Mouse (Mus musculus) embryonic facial prominence, embryonic 13.5 days (tissue): ENCODE measurements around the gene Wdr82. TPM values are rescaled to one million over a fixed set of nuclear protein-coding genes. Genes with fewer than 3 reads are reported as not detected.

Source experiments
- ATAC-seq: fragments of 200-750 bp; cut with Nextera tagmentation; 2 replicates; pipeline ENCODE4 v1.8.0; 2017; ENCODE audit warnings: low read depth; ENCODE audit not compliant: insufficient number of reproducible peaks, insufficient read depth, low FRiP score, low TSS enrichment
- H3K27ac ChIP-seq: fragments of 300-500 bp; sonication (generic); 2 replicates; pipeline ENCODE4 v1.5.1; 2015; ENCODE audit warnings: moderate library complexity, mild to moderate bottlenecking, inconsistent platforms
- H3K27me3 ChIP-seq: fragments of 300-500 bp; sonication (generic); 2 replicates; pipeline ENCODE4 v1.6.1; 2015; ENCODE audit warnings: mild to moderate bottlenecking, inconsistent platforms
- H3K36me3 ChIP-seq: fragments of 300-500 bp; sonication (generic); 2 replicates; pipeline ENCODE4 v1.6.1; 2015; ENCODE audit warnings: mild to moderate bottlenecking, inconsistent platforms
- H3K4me1 ChIP-seq: fragments of 300-500 bp; sonication (generic); 2 replicates; pipeline ENCODE4 v1.6.1; 2015; ENCODE audit warnings: inconsistent platforms
- H3K4me2 ChIP-seq: fragments of 300-500 bp; sonication (generic); 2 replicates; pipeline ENCODE4 v1.6.1; 2015; ENCODE audit warnings: moderate library complexity, mild to moderate bottlenecking, inconsistent platforms
- H3K4me3 ChIP-seq: fragments of 300-500 bp; sonication (generic); 2 replicates; pipeline ENCODE4 v1.5.1; 2015; ENCODE audit warnings: mild to moderate bottlenecking, inconsistent platforms
- H3K9ac ChIP-seq: fragments of 300-500 bp; sonication (generic); 2 replicates; pipeline ENCODE4 v1.6.1; 2015; ENCODE audit warnings: mild to moderate bottlenecking, inconsistent platforms
- H3K9me3 ChIP-seq: fragments of 300-500 bp; sonication (generic); 2 replicates; pipeline ENCODE4 v1.6.1; 2016; ENCODE audit warnings: inconsistent platforms
- WGBS: fragments of 180-500 bp; shearing (Covaris S2); methylation state at CpG from one replicate; pipeline ENCODE4 v1.1.7; 2015; ENCODE audit warnings: mixed read lengths; 5-methylcytosine and 5-hydroxymethylcytosine counted together
- polyA plus RNA-seq: library from polyadenylated mRNA; unstranded; fragments of >200 nt; fragmentation: Nextera tagmentation; extraction: Ambion mirVana; gene quantifications from 2 replicates; pipeline ENCODE4 v1.2.1, GENCODE M21; 2015

Wdr82 gene
- polyA plus RNA-seq, 1 experiment from 2014 or later: 28.4 TPM

GRCm38 (mm10) chr9:106230051-106230733, 59.5 kb downstream of the Wdr82 start:
- H3K27ac ChIP-seq: no peak overlapping the region
- peaks cover 15% of the 10 kb centered on the region for H3K27me3 ChIP-seq
- no peak overlapping the region for H3K4me3 ChIP-seq
- no peaks in the 10 kb centered on the region for H3K9me3 ChIP-seq
- H3K9ac ChIP-seq: no peak overlapping the region
- 61% methylated on average over 9 of the region's 9 CpGs for WGBS
- ATAC-seq: no peak
- no peak overlapping the region for H3K4me2 ChIP-seq
- H3K4me1 ChIP-seq: peaks cover 10% of the 10 kb centered on the region
- peaks cover 35% of the 10 kb centered on the region for H3K36me3 ChIP-seq

DNA sequence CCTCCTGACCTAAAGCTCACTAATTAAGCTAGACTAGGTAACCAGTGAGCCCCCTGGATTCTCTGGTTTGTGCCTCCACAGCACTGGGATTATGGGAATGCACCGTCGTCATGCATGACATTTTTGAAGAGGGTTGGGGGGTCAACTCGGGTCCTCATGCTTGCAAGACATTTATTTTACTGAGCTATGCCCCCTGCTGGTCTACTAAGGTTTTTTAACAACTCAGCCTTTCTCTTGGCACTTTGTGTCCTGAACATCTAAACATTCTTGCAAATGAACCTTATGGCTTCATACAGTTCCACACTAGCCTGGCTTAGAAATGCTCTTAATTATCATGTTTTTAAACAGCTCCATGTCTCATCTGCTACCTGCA, 60.0 kb downstream of the Wdr82 start:
- Histone ChIP-seq H3K27ac (no peak overlapping the region), H3K9ac (no peak overlapping the region), H3K4me1 (peaks cover 9% of the 10 kb centered on the region), H3K27me3 (peaks cover 9% of the 10 kb centered on the region), H3K9me3 (no peaks in the 10 kb centered on the region), H3K36me3 (peaks cover 41% of the 10 kb centered on the region), H3K4me3 (no peak overlapping the region), H3K4me2 (no peak overlapping the region)
- 40% methylated on average over 3 of the region's 3 CpGs for WGBS
- ATAC-seq: no peak

GRCm38 (mm10) chr9:106231220-106231619, 60.5 kb downstream of the Wdr82 start:
- H3K4me3 ChIP-seq: no peak overlapping the region
- no peak overlapping the region for H3K4me2 ChIP-seq
- peaks cover 4% of the 10 kb centered on the region for H3K4me1 ChIP-seq
- WGBS: 84% methylated on average over 7 of the region's 7 CpGs
- no peak for ATAC-seq
- H3K36me3 ChIP-seq: peaks cover 46% of the 10 kb centered on the region
- no peak overlapping the region for H3K9ac ChIP-seq
- no peak overlapping the region for H3K27ac ChIP-seq
- peaks cover 4% of the 10 kb centered on the region for H3K27me3 ChIP-seq
- H3K9me3 ChIP-seq: no peaks in the 10 kb centered on the region

GRCm38 (mm10) chr9:106231816-106232215, 61.1 kb downstream of the Wdr82 start:
- Histone ChIP-seq H3K9me3 (no peaks in the 10 kb centered on the region), H3K4me1 (no peaks in the 10 kb centered on the region; the same call in 1 of the 2 replicates), H3K27ac (no peak overlapping the region), H3K27me3 (no peaks in the 10 kb centered on the region), H3K4me3 (no peak overlapping the region), H3K9ac (no peak overlapping the region), H3K4me2 (no peak overlapping the region), H3K36me3 (peaks cover 52% of the 10 kb centered on the region)
- WGBS: 86% methylated on average over 4 of the region's 4 CpGs
- ATAC-seq: no peak

- WGBS: 88% methylated on average over 3 of the region's 3 CpGs
Observed at GRCm38 (mm10) chr9:106232956-106233355, 62.2 kb downstream of the Wdr82 start.

GRCm38 (mm10) chr9:106233953-106234352, 63.2 kb downstream of the Wdr82 start:
- no peaks in the 10 kb centered on the region; the same call in 1 of the 2 replicates for H3K4me1 ChIP-seq
- H3K9ac ChIP-seq: no peak overlapping the region
- 83% methylated on average over 6 of the region's 6 CpGs for WGBS
- no peaks in the 10 kb centered on the region for H3K27me3 ChIP-seq
- H3K4me3 ChIP-seq: no peak overlapping the region
- no peak for ATAC-seq
- H3K27ac ChIP-seq: no peak overlapping the region
- no peak overlapping the region for H3K4me2 ChIP-seq
- peaks cover 73% of the 10 kb centered on the region for H3K36me3 ChIP-seq
- no peaks in the 10 kb centered on the region for H3K9me3 ChIP-seq

More at GRCm38 (mm10) chr9:106232956-106233355, 62.2 kb downstream of the Wdr82 start:
- peaks cover 63% of the 10 kb centered on the region for H3K36me3 ChIP-seq
- H3K9me3 ChIP-seq: no peaks in the 10 kb centered on the region
- no peak for ATAC-seq
- no peak overlapping the region for H3K4me2 ChIP-seq
- H3K27me3 ChIP-seq: no peaks in the 10 kb centered on the region
- H3K4me1 ChIP-seq: no peaks in the 10 kb centered on the region; the same call in 1 of the 2 replicates
- no peak overlapping the region for H3K9ac ChIP-seq
- H3K4me3 ChIP-seq: no peak overlapping the region
- H3K27ac ChIP-seq: no peak overlapping the region

- WGBS: 89% methylated on average over 23 of the region's 23 CpGs
- peaks cover 87% of the 10 kb centered on the region for H3K36me3 ChIP-seq
- H3K27me3 ChIP-seq: no peaks in the 10 kb centered on the region
- no peak overlapping the region for H3K4me3 ChIP-seq
- no peak for ATAC-seq
- H3K4me2 ChIP-seq: no peak overlapping the region
- no peaks in the 10 kb centered on the region for H3K9me3 ChIP-seq
- no peak overlapping the region for H3K9ac ChIP-seq
- no peaks in the 10 kb centered on the region; the same call in 1 of the 2 replicates for H3K4me1 ChIP-seq
- H3K27ac ChIP-seq: no peak overlapping the region
Observed at GRCm38 (mm10) chr9:106235194-106235830, 64.6 kb downstream of the Wdr82 start.

- no peak for ATAC-seq
- Histone ChIP-seq H3K4me2 (no peak overlapping the region), H3K27me3 (no peaks in the 10 kb centered on the region), H3K36me3 (peaks cover 96% of the 10 kb centered on the region), H3K27ac (0 out of 2 replicates have a peak overlapping the region, but pooled peaks have one; percentile 11), H3K4me1 (no peaks in the 10 kb centered on the region), H3K4me3 (no peak overlapping the region), H3K9ac (no peak overlapping the region), H3K9me3 (no peaks in the 10 kb centered on the region)
- WGBS: 90% methylated on average over 23 of the region's 23 CpGs
Observed at GRCm38 (mm10) chr9:106236156-106236817, 65.6 kb downstream of the Wdr82 start.

- Histone ChIP-seq H3K27me3 (no peaks in the 10 kb centered on the region), H3K4me3 (no peak overlapping the region), H3K4me2 (no peak overlapping the region), H3K36me3 (peaks cover 100% of the 10 kb centered on the region), H3K4me1 (no peaks in the 10 kb centered on the region), H3K27ac (no peak overlapping the region), H3K9me3 (no peaks in the 10 kb centered on the region), H3K9ac (no peak overlapping the region)
- ATAC-seq: no peak
- WGBS: 62% methylated on average over 3 of the region's 3 CpGs
Observed at GRCm38 (mm10) chr9:106236818-106237211, 66.1 kb downstream of the Wdr82 start.

GRCm38 (mm10) chr9:106237401-106237800, 66.7 kb downstream of the Wdr82 start:
- no peak overlapping the region for H3K9ac ChIP-seq
- peaks cover 100% of the 10 kb centered on the region for H3K36me3 ChIP-seq
- H3K4me1 ChIP-seq: no peaks in the 10 kb centered on the region
- no peak for ATAC-seq
- H3K4me3 ChIP-seq: no peak overlapping the region
- WGBS: 88% methylated on average over 8 of the region's 8 CpGs
- H3K4me2 ChIP-seq: no peak overlapping the region
- H3K27me3 ChIP-seq: no peaks in the 10 kb centered on the region
- H3K27ac ChIP-seq: no peak overlapping the region
- H3K9me3 ChIP-seq: no peaks in the 10 kb centered on the region

- no peaks in the 10 kb centered on the region for H3K9me3 ChIP-seq
- no peak overlapping the region for H3K4me3 ChIP-seq
- no peak for ATAC-seq
- no peak overlapping the region for H3K9ac ChIP-seq
- no peak overlapping the region for H3K4me2 ChIP-seq
- no peaks in the 10 kb centered on the region for H3K27me3 ChIP-seq
- no peaks in the 10 kb centered on the region for H3K4me1 ChIP-seq
- H3K27ac ChIP-seq: no peak overlapping the region
- 92% methylated on average over 10 of the region's 10 CpGs for WGBS
- H3K36me3 ChIP-seq: peaks cover 100% of the 10 kb centered on the region
Observed at GRCm38 (mm10) chr9:106237878-106238277, 67.2 kb downstream of the Wdr82 start.
